Mouse (Mus musculus): Measurements from ENCODE around the gene Trim59. TPM values are rescaled to one million over a fixed set of nuclear protein-coding genes. Genes with fewer than 3 reads are reported as not detected.
A peak's percentile ranks its signal among the peaks of the same experiment; 100 is the strongest.
"Not testable (repeated sequence)": the region's sequence is repeated elsewhere in the genome, so short reads cannot be mapped to it uniquely, and the experiment has no call there.

Trim59 gene
- polyA plus RNA-seq, 1 experiment from 2014 or later = 208 TPM

GRCm38 (mm10) chr3:69018635-69019034 is 25.9 kb downstream of the Trim59 start:
- not testable (repeated sequence) for H3K9ac ChIP-seq (ENCODE audit: low read length); H3K4me2 ChIP-seq; H3K27me3 ChIP-seq (ENCODE audit: control insufficient read depth, insufficient read depth, low read length); H3K4me3 ChIP-seq (ENCODE audit: low read depth, low read length); ATAC-seq (ENCODE audit: low FRiP score); H3K4me1 ChIP-seq (ENCODE audit: control insufficient read depth, insufficient read depth, low read length); H3K27ac ChIP-seq (ENCODE audit: low read depth, low read length); DNase-seq (ENCODE audit: low spot score, missing footprints); H3K9me3 ChIP-seq (ENCODE audit: control insufficient read depth, low read length)
- WGBS = 95% methylated on average over 2 of the region's 2 CpGs
- H3K36me3 ChIP-seq (ENCODE audit: control insufficient read depth, insufficient read depth, low read length) = peaks cover 14% of the 10 kb centered on the region; the same call in 1 of the 2 replicates

GRCm38 (mm10) chr3:69017181-69017580 is 27.4 kb downstream of the Trim59 start:
- Histone ChIP-seq H3K4me3 (ENCODE audit: low read depth, low read length) (no peak overlapping the region), H3K9ac (ENCODE audit: low read length) (no peak overlapping the region), H3K27me3 (ENCODE audit: control insufficient read depth, insufficient read depth, low read length) (no peaks in the 10 kb centered on the region), H3K9me3 (ENCODE audit: control insufficient read depth, low read length) (no peaks in the 10 kb centered on the region), H3K4me2 (no peak overlapping the region), H3K27ac (ENCODE audit: low read depth, low read length) (no peak overlapping the region), H3K4me1 (ENCODE audit: control insufficient read depth, insufficient read depth, low read length) (no peaks in the 10 kb centered on the region), H3K36me3 (ENCODE audit: control insufficient read depth, insufficient read depth, low read length) (peaks cover 14% of the 10 kb centered on the region; the same call in 1 of the 2 replicates)
- 91% methylated on average over 3 of the region's 3 CpGs for WGBS
- DNase-seq (ENCODE audit: low spot score, missing footprints) = no peak
- no peak for ATAC-seq (ENCODE audit: low FRiP score)

- no peaks in the 10 kb centered on the region for H3K9me3 ChIP-seq (ENCODE audit: control insufficient read depth, low read length)
- H3K27ac ChIP-seq (ENCODE audit: low read depth, low read length) = no peak overlapping the region
- no peaks in the 10 kb centered on the region; the same call in 1 of the 2 replicates for H3K36me3 ChIP-seq (ENCODE audit: control insufficient read depth, insufficient read depth, low read length)
- 97% methylated on average over 2 of the region's 2 CpGs for WGBS
- no peaks in the 10 kb centered on the region for H3K27me3 ChIP-seq (ENCODE audit: control insufficient read depth, insufficient read depth, low read length)
- no peak for ATAC-seq (ENCODE audit: low FRiP score)
- no peak overlapping the region for H3K9ac ChIP-seq (ENCODE audit: low read length)
- H3K4me3 ChIP-seq (ENCODE audit: low read depth, low read length) = no peak overlapping the region
- peaks cover 13% of the 10 kb centered on the region for H3K4me1 ChIP-seq (ENCODE audit: control insufficient read depth, insufficient read depth, low read length)
- no peak for DNase-seq (ENCODE audit: low spot score, missing footprints)
- H3K4me2 ChIP-seq = no peak overlapping the region
Measured at GRCm38 (mm10) chr3:69008873-69009272, 35.7 kb downstream of the Trim59 start.

- Histone ChIP-seq H3K9ac (ENCODE audit: low read length) (peak overlapping the region; percentile 98), H3K4me3 (ENCODE audit: low read depth, low read length) (peak overlapping the region; percentile 98), H3K4me1 (ENCODE audit: control insufficient read depth, insufficient read depth, low read length) (peaks cover 13% of the 10 kb centered on the region), H3K4me2 (peak overlapping the region; percentile 61), H3K27ac (ENCODE audit: low read depth, low read length) (no peak overlapping the region), H3K27me3 (ENCODE audit: control insufficient read depth, insufficient read depth, low read length) (no peaks in the 10 kb centered on the region), H3K36me3 (ENCODE audit: control insufficient read depth, insufficient read depth, low read length) (no peaks in the 10 kb centered on the region), H3K9me3 (ENCODE audit: control insufficient read depth, low read length) (no peaks in the 10 kb centered on the region; the same call in 1 of the 2 replicates)
- no peak for ATAC-seq (ENCODE audit: low FRiP score)
- DNase-seq (ENCODE audit: low spot score, missing footprints) = peak; percentile 92
- WGBS = 7% methylated on average over 21 of the region's 21 CpGs
Measured at GRCm38 (mm10) chr3:69006246-69006760, 38.3 kb downstream of the Trim59 start.

GRCm38 (mm10) chr3:69005338-69006245 is 39.0 kb downstream of the Trim59 start:
- Histone ChIP-seq H3K36me3 (ENCODE audit: control insufficient read depth, insufficient read depth, low read length) (no peaks in the 10 kb centered on the region), H3K4me1 (ENCODE audit: control insufficient read depth, insufficient read depth, low read length) (peaks cover 13% of the 10 kb centered on the region), H3K27me3 (ENCODE audit: control insufficient read depth, insufficient read depth, low read length) (no peaks in the 10 kb centered on the region), H3K9ac (ENCODE audit: low read length) (peak overlapping the region; percentile 98), H3K4me2 (peak overlapping the region; percentile 61), H3K27ac (ENCODE audit: low read depth, low read length) (peak overlapping the region; percentile 88), H3K4me3 (ENCODE audit: low read depth, low read length) (peak overlapping the region; percentile 98), H3K9me3 (ENCODE audit: control insufficient read depth, low read length) (no peaks in the 10 kb centered on the region; the same call in 1 of the 2 replicates)
- under 1% methylated on average over 70 of the region's 72 CpGs for WGBS
- ATAC-seq (ENCODE audit: low FRiP score) (peak; percentile 63), DNase-seq (ENCODE audit: low spot score, missing footprints) (peak; percentile 95)

- ATAC-seq (ENCODE audit: low FRiP score) (peak; percentile 96), DNase-seq (ENCODE audit: low spot score, missing footprints) (peak; percentile 100)
- Histone ChIP-seq H3K4me3 (ENCODE audit: low read depth, low read length) (peak within 1 kb of the TSS; percentile 98), H3K27ac (ENCODE audit: low read depth, low read length) (peak within 1 kb of the TSS; percentile 88), H3K27me3 (ENCODE audit: control insufficient read depth, insufficient read depth, low read length) (no peaks in the 10 kb centered on the region), H3K4me2 (peak within 1 kb of the TSS; percentile 61), H3K36me3 (ENCODE audit: control insufficient read depth, insufficient read depth, low read length) (no peaks in the 10 kb centered on the region), H3K4me1 (ENCODE audit: control insufficient read depth, insufficient read depth, low read length) (peaks cover 13% of the 10 kb centered on the region), H3K9ac (ENCODE audit: low read length) (peak within 1 kb of the TSS; percentile 98), H3K9me3 (ENCODE audit: control insufficient read depth, low read length) (no peaks in the 10 kb centered on the region; the same call in 1 of the 2 replicates)
- WGBS = under 1% methylated on average over 73 of the region's 76 CpGs
Measured at GRCm38 (mm10) chr3:69004437-69005337, 39.9 kb downstream of the Trim59 start, which contains the start of the genes Ift80 and Smc4. Ift80 (minus strand) TSS chr3:69004570. Smc4 (plus strand) TSS chr3:69004738.

GRCm38 (mm10) chr3:69004055-69004436 is 40.5 kb downstream of the Trim59 start:
- ATAC-seq (ENCODE audit: low FRiP score) = peak; percentile 20
- Histone ChIP-seq H3K4me2 (peak overlapping the region; percentile 61), H3K4me1 (ENCODE audit: control insufficient read depth, insufficient read depth, low read length) (peaks cover 13% of the 10 kb centered on the region), H3K9ac (ENCODE audit: low read length) (peak overlapping the region; percentile 98), H3K9me3 (ENCODE audit: control insufficient read depth, low read length) (no peaks in the 10 kb centered on the region; the same call in 1 of the 2 replicates), H3K27ac (ENCODE audit: low read depth, low read length) (no peak overlapping the region; the same call in 1 of the 2 replicates), H3K4me3 (ENCODE audit: low read depth, low read length) (peak overlapping the region; percentile 98), H3K36me3 (ENCODE audit: control insufficient read depth, insufficient read depth, low read length) (no peaks in the 10 kb centered on the region), H3K27me3 (ENCODE audit: control insufficient read depth, insufficient read depth, low read length) (no peaks in the 10 kb centered on the region)
- WGBS = 1% methylated on average over 7 of the region's 7 CpGs
- DNase-seq (ENCODE audit: low spot score, missing footprints) = no peak

- Histone ChIP-seq H3K4me3 (ENCODE audit: low read depth, low read length) (no peak overlapping the region), H3K4me2 (no peak overlapping the region), H3K36me3 (ENCODE audit: control insufficient read depth, insufficient read depth, low read length) (no peaks in the 10 kb centered on the region), H3K4me1 (ENCODE audit: control insufficient read depth, insufficient read depth, low read length) (peaks cover 12% of the 10 kb centered on the region), H3K27ac (ENCODE audit: low read depth, low read length) (no peak overlapping the region), H3K27me3 (ENCODE audit: control insufficient read depth, insufficient read depth, low read length) (no peaks in the 10 kb centered on the region), H3K9ac (ENCODE audit: low read length) (no peak overlapping the region), H3K9me3 (ENCODE audit: control insufficient read depth, low read length) (no peaks in the 10 kb centered on the region; the same call in 1 of the 2 replicates)
- DNase-seq (ENCODE audit: low spot score, missing footprints) = peak; percentile 72
- no peak for ATAC-seq (ENCODE audit: low FRiP score)
- WGBS = 98% methylated on average over 4 of the region's 4 CpGs
Measured at GRCm38 (mm10) chr3:69002781-69003180, 41.8 kb downstream of the Trim59 start.

Measured in midbrain, embryonic 11.5 days (tissue).